Mouse (Mus musculus): ENCODE measurements at regions not wholly inside any gene's neighbourhood (a gene's known extent, or its start where the extent isn't known, plus 50 kb on each side); places are given as distances from the start of the nearest gene placed in this dataset.

DNA sequence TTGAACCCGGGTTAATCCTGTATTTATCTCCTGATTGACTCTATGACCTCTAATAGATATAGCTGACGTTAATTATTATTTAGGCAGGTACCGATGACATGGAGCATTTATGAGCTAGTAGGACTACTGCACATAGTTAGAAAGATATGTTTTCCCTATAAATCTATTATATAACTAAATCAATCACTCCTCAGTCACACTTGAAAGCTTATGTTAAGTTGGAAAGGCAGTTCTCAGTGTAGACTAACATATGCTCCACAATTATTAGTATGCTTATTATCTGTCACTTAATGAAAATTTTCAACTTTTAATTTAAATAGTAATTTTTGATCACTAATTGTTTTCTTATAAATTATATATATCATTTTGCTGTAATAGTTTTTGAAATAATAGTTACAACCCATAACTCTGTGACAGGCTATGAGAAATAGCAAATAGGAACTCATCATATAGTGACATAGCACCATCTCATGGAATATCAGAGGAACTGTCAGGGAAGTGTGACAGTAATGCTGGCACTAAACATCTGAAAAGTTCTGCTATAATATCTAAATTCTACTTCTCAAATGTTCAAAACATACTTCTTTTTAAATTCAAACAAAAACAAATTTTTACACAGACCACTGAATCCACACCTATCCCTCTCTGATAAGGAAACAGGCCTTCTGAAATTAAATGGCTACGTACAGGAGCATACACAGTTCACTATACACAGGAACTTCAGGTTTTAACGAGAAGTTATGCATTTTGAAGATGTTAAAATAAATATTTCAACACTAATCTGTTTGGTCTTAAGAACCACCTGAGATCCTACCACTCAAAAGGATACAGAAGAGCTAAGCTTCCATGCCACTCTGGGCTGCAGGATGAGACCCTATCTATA is 75.3 kb upstream of the Map2 start:
- no peak for DNase-seq
- intact Hi-C loops (cut with DNase I), result loop anchor here (1.0 to 10.0 kb wide), 4 partner anchors 453 to 815 kb away; partner anchors contain the start of gene Pth2r

- intact Hi-C loops (cut with DNase I), result loop anchor here (10.0 kb wide), 1 partner anchor 733 kb away; no protein-coding TSS in a partner anchor
- DNase-seq, result no peak
Observed at GRCm38 (mm10) chr1:66101419-66101818, 73.7 kb upstream of the Map2 start.

DNA sequence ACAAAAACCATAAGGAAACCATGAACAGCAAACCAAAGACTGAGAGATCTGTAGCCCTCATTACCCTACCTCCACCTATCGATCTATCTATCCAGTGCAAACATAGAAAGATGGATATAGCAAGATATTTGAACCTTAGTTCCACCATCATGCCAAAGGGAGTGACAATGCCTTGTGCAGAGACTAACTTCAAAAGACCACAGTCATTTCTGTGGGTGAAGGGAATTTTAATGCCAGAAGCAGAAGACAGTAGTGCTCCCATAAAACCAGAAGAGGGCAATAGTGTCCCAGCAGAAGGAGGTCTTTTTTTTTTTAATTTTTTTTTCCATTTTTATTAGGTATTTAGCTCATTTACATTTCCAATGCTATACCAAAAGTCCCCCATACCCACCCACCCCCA is 70.6 kb upstream of the Map2 start:
- peak in 1 of 2 experiments; percentile 8 for DNase-seq
- intact Hi-C loops (cut with DNase I), result loop anchor here (2.0 to 10.0 kb wide), 2 partner anchors 550 to 730 kb away; no protein-coding TSS in a partner anchor

GRCm38 (mm10) chr1:66105206-66105605 is 69.9 kb upstream of the Map2 start:
- intact Hi-C loops (cut with DNase I), result loop anchor here (2.0 to 10.0 kb wide), 2 partner anchors 550 to 730 kb away; no protein-coding TSS in a partner anchor
- DNase-seq, result no peak

DNA sequence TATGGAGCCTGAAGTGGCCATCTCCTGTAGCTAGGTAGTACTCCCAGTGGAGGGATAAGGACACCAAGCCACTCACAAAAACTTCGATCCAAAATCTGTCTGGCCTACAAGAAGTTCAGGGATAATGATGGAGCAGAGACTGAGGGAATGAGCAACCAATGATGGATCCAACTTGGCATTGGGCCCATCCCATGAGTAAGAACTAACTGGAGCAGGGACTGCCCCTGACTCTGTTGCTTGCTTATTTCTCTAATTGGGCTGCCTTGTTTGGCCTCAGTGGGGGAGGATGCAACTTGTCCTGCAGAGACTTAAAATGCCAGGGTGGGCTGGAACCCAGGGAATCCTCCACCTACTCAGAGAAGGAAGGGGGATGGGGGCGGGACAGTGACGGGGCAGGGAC is 67.0 kb upstream of the Map2 start:
- peak in 1 of 2 experiments; percentile 2 for DNase-seq
- intact Hi-C loops (cut with DNase I), result loop anchor here (10.0 kb wide), 1 partner anchor 727 kb away; no protein-coding TSS in a partner anchor

DNA sequence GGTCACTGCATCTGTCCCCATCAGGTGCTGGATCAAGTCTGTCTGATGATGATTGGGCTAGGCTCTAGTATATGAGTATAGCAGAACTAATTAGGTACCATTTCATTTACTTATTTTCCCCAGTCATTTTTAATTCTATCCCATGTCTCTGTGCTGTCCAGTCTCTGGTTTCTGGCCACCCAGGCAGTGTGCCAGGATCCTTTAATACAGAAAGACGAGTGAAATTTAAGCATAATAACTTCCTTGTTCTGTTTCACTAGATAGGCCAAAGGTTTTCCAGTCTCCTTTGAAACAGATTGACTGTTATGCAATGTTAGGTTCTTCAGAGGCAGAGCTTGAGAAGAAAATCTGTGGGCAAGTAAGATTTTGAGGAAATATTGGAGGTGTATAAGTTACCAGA is 61.2 kb upstream of the Map2 start:
- DNase-seq, result peak in 1 of 2 experiments; percentile 1
- intact Hi-C loops (cut with DNase I), result no loop called here

- intact Hi-C loops (cut with DNase I), result no loop called here
- DNase-seq, result peak; percentile 12 to 13
Observed at GRCm38 (mm10) chr1:66115330-66115729, 59.7 kb upstream of the Map2 start.
